Mouse (Mus musculus): Measurements from ENCODE around the gene Dnajc21.

DNA sequence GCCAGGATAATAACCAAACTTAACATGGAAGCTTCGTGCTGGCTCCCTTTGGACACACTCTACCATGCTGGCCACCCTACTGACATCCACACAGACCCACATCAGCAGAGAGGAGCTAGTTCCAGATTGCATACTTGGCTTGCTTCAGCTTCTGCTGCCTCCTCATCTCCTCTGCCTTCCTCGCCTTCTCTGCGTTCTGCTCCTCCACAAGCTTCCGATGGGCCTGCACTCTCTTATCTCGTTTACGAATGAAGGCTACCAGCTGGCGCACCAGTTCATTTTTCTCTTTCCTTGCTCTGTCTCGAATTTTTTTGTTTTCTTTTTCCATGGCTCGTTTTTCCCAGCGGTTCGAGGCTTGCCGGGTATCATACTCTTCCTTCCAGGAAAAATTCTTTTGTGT lies 9.3 kb downstream of the Dnajc21 start:
- TF ChIP-seq CTCF (IDR thresholded peaks at IDR 0.05; ENCODE audit: insufficient read depth, low read depth, low read length): no peak
- no peak for TF ChIP-seq POLR2A (IDR thresholded peaks at IDR 0.05; ENCODE audit: insufficient read depth, low read depth, low read length)

All from olfactory bulb, adult 2 months (tissue).